Mouse (Mus musculus) spleen, adult 10 weeks (tissue): ENCODE data around the gene Olfr1250. TPM values are rescaled to one million over a fixed set of nuclear protein-coding genes. Genes with fewer than 3 reads are reported as not detected.

Source experiments
- polyA plus RNA-seq: library from polyadenylated mRNA; stranded (reverse); fragments of 350-450 nt; fragmentation: Illumina TruSeq; extraction: RNeasy Lipid Tissue Mini Kit (QIAGEN cat#74804); gene quantifications from one replicate; pipeline ENCODE4 v1.2.3, GENCODE M21; 2015; ENCODE audit warnings: low replicate concordance; ENCODE audit not compliant: insufficient read depth

Gene Olfr1250
- not detected for polyA plus RNA-seq

DNA sequence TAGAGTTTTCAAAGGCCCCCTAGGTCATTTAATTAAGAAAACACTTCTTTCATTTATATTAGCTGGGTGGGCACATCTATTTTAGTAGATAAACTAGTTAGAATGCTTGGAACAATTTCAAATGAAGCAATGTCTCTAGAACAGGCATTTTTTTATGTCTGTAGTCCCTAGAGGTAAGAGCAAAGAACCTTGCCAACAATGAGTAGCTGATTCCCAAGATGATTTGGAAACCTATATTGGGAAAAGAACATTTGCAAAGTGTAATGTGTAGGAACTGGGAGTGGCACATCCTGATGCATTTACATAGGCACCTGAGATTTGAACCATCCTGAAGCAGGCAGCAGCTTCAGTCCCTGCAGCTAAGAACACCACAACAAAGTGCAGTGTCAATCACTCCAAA, at the start of gene Olfr1250:
Gene Olfr1250 (minus strand): TSS at position 101 of the 400 bp plus-strand sequence.

GRCm38 (mm10) chr2:89671836-89672235, 10.6 kb upstream of the Olfr1250 start, which contains the start of gene Olfr1251:
Olfr1251 (minus strand) TSS chr2:89671936.

GRCm38 (mm10) chr2:89634883-89635282, 26.4 kb downstream of the Olfr1250 start, which contains the start of gene Olfr1249:
Olfr1249 (minus strand) TSS chr2:89634983.

GRCm38 (mm10) chr2:89618145-89618544, 43.1 kb downstream of the Olfr1250 start, which contains the start of gene Olfr1248:
Olfr1248 (minus strand) TSS chr2:89618245.

GRCm38 (mm10) chr2:89614030-89614429, 47.2 kb downstream of the Olfr1250 start, which contains the start of gene Olfr1247:
Olfr1247 (minus strand) TSS chr2:89614130.

Other genes starting within 250 kb of the Olfr1250 start
- gene Olfr1239, start 241.1 kb downstream of the Olfr1250 start, polyA plus RNA-seq, result not detected
- gene Olfr1240, start 218.5 kb downstream of the Olfr1250 start, polyA plus RNA-seq, result not detected
- gene Olfr1241, start 174.3 kb downstream of the Olfr1250 start, polyA plus RNA-seq, result not detected
- gene Olfr1242, start 163.1 kb downstream of the Olfr1250 start, polyA plus RNA-seq, result not detected
- gene Olfr1243, start 130.0 kb downstream of the Olfr1250 start, polyA plus RNA-seq, result not detected
- not detected for gene Olfr1245, start 83.0 kb downstream of the Olfr1250 start, polyA plus RNA-seq
- not detected for gene Olfr1246, start 68.3 kb downstream of the Olfr1250 start, polyA plus RNA-seq
- not detected for gene Olfr1247, start 47.3 kb downstream of the Olfr1250 start, polyA plus RNA-seq
- not detected for gene Olfr1248, start 43.2 kb downstream of the Olfr1250 start, polyA plus RNA-seq
- not detected for gene Olfr1249, start 26.5 kb downstream of the Olfr1250 start, polyA plus RNA-seq
- not detected for gene Olfr1251, start 10.5 kb upstream of the Olfr1250 start, polyA plus RNA-seq
- gene Olfr1252, start 63.5 kb upstream of the Olfr1250 start, polyA plus RNA-seq, result not detected
- not detected for gene Olfr1253, start 95.6 kb upstream of the Olfr1250 start, polyA plus RNA-seq
- not detected for gene Olfr1254, start 132.2 kb upstream of the Olfr1250 start, polyA plus RNA-seq
- gene Olfr1255, start 150.6 kb upstream of the Olfr1250 start, polyA plus RNA-seq, result not detected
- not detected for gene Olfr1256, start 180.1 kb upstream of the Olfr1250 start, polyA plus RNA-seq
- not detected for gene Olfr48, start 186.7 kb upstream of the Olfr1250 start, polyA plus RNA-seq
- not detected for gene Olfr1257, start 217.0 kb upstream of the Olfr1250 start, polyA plus RNA-seq